Mouse (Mus musculus): ENCODE measurements around the gene Lrrc71. TPM values are rescaled to one million over a fixed set of nuclear protein-coding genes. Genes with fewer than 3 reads are reported as not detected.
A peak's percentile ranks its signal among the peaks of the same experiment; 100 is the strongest.

The Lrrc71 gene
- polyA plus RNA-seq, 1 experiment from 2014 or later, result 0.92 TPM

DNA sequence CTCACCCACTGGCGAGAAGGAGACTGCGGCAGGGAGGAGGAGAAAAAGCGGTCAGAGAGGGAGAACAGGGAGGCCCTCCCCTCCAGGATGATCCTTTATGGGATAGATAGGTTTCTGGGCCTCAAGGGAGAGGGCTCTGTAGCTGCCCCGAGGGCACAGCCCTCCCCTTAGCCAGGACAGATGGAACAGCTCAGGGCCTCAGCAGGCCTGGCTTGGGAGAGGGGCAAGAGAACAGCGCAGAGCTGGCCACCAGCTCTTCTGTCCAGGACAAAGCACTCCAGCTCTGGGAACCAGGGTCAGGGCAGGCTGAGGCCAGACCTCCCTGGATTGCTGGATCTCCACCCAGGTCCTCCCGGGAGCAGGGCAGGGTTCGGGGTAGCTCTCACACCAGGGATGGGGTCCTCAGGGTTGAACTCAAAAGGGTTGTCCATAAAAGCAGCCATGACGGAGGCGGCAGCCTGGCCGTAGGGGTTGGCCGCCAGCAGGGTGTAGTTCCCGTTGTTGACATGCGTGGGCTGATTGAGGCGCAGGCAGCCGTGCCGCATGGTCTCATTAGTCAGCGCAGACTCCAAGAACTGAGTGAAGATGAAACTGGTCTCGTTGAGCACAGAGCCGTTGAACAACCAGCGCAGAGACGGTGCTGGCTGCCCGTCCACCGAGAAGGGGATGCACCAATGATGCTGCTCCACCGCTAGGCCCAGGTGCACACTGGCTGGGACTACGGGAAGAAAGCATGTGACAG lies 35.0 kb upstream of the Lrrc71 start:
- WGBS, result 87% methylated on average over 25 of the region's 25 CpGs
- Histone ChIP-seq H3K36me3 (ENCODE audit: control insufficient read depth, insufficient read depth) (no peaks in the 10 kb centered on the region), H3K9me3 (ENCODE audit: control insufficient read depth, low read length) (no peaks in the 10 kb centered on the region), H3K27ac (ENCODE audit: low read length) (no peak overlapping the region), H3K4me2 (ENCODE audit: low read length) (no peak overlapping the region), H3K27me3 (replicated peaks; ENCODE audit: control insufficient read depth, insufficient read depth, low read length) (no peaks in the 10 kb centered on the region), H3K9ac (replicated peaks; ENCODE audit: low read depth, low read length) (no peak overlapping the region), H3K4me1 (replicated peaks; ENCODE audit: control insufficient read depth, insufficient read depth, low read length) (no peaks in the 10 kb centered on the region), H3K4me3 (replicated peaks; ENCODE audit: low read length) (no peak overlapping the region)
- no peak for ATAC-seq

DNA sequence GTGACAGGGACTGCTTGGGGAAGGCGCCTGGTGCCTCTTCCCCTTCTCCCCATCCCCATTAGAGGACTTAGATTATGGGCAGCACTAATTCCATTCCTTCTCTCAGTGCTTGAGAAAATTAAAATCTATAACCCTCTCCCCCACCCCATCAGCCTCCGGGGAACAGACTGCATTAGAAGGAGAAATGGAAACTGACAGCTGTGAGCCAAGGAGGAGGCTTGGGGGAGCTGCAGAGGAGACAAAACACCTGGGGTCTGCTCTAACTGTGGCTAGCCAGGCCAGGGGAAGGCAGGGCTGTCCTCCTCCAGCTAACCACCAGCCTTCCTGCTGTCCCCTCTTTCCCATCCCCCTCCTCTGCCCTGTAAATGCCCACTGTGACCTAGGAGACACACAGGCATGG lies 30.7 kb upstream of the Lrrc71 start:
- Histone ChIP-seq H3K4me2 (ENCODE audit: low read length) (no peak overlapping the region), H3K36me3 (ENCODE audit: control insufficient read depth, insufficient read depth) (no peaks in the 10 kb centered on the region), H3K9ac (replicated peaks; ENCODE audit: low read depth, low read length) (no peak overlapping the region), H3K4me1 (replicated peaks; ENCODE audit: control insufficient read depth, insufficient read depth, low read length) (no peaks in the 10 kb centered on the region), H3K4me3 (replicated peaks; ENCODE audit: low read length) (no peak overlapping the region), H3K27me3 (replicated peaks; ENCODE audit: control insufficient read depth, insufficient read depth, low read length) (no peaks in the 10 kb centered on the region), H3K27ac (ENCODE audit: low read length) (no peak overlapping the region), H3K9me3 (ENCODE audit: control insufficient read depth, low read length) (no peaks in the 10 kb centered on the region)
- no peak for ATAC-seq
- 46% methylated on average over 2 of the region's 2 CpGs for WGBS

DNA sequence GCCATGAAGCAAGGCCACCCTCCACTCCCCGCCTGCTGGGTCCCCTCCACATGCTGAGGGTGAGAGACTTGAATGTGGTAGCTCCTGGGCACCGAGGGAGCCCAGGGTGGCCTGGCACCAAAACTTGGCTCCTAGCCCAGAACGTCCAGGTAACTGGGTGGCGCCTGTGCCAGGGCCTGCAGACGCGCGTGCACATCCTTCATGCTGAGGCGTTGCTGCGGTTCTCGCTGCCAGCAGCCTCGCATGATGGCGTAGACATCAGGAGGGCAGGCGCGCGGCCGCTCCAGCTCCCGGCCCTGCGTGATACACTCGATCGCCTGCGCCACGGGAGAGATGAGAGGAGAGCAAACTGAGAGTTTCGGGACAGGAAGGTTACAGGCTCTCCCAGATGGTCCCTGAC lies 29.9 kb upstream of the Lrrc71 start:
- Histone ChIP-seq H3K4me3 (replicated peaks; ENCODE audit: low read length) (no peak overlapping the region), H3K27ac (ENCODE audit: low read length) (no peak overlapping the region), H3K36me3 (ENCODE audit: control insufficient read depth, insufficient read depth) (no peaks in the 10 kb centered on the region), H3K9ac (replicated peaks; ENCODE audit: low read depth, low read length) (no peak overlapping the region), H3K9me3 (ENCODE audit: control insufficient read depth, low read length) (no peaks in the 10 kb centered on the region), H3K4me2 (ENCODE audit: low read length) (no peak overlapping the region), H3K27me3 (replicated peaks; ENCODE audit: control insufficient read depth, insufficient read depth, low read length) (no peaks in the 10 kb centered on the region), H3K4me1 (replicated peaks; ENCODE audit: control insufficient read depth, insufficient read depth, low read length) (no peaks in the 10 kb centered on the region)
- ATAC-seq, result peak; percentile 45; the same call in 1 of the 2 replicates
- WGBS, result 49% methylated on average over 23 of the region's 23 CpGs

DNA sequence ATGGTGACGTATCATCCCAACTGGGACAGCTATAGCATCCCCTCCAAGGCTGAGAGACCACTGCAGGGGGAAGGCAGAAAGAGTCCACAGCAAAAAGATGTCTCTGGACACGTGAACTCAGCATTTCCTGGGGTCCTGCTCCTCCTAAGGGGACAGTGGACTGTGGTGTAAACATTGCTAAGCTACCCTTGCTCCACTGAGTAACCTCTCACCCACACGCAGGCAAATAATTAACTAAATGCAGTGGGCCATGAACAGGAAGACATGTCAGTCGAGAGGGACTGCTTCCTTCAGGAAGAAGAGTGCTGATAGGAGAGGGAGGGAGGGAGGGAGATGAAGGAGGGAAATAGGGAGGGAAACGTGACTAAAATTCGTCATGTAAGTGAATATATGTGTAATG lies 22.7 kb upstream of the Lrrc71 start:
- peaks cover 4% of the 10 kb centered on the region; the same call in 1 of the 2 replicates for H3K4me1 ChIP-seq (replicated peaks; ENCODE audit: control insufficient read depth, insufficient read depth, low read length)
- no peaks in the 10 kb centered on the region for H3K9me3 ChIP-seq (ENCODE audit: control insufficient read depth, low read length)
- H3K4me3 ChIP-seq (replicated peaks; ENCODE audit: low read length), result no peak overlapping the region
- H3K36me3 ChIP-seq (ENCODE audit: control insufficient read depth, insufficient read depth), result no peaks in the 10 kb centered on the region
- 57% methylated on average over 6 of the region's 6 CpGs for WGBS
- no peak overlapping the region for H3K27ac ChIP-seq (ENCODE audit: low read length)
- no peak overlapping the region for H3K4me2 ChIP-seq (ENCODE audit: low read length)
- no peak for ATAC-seq
- H3K9ac ChIP-seq (replicated peaks; ENCODE audit: low read depth, low read length), result no peak overlapping the region
- H3K27me3 ChIP-seq (replicated peaks; ENCODE audit: control insufficient read depth, insufficient read depth, low read length), result peaks cover 11% of the 10 kb centered on the region; the same call in 1 of the 2 replicates

DNA sequence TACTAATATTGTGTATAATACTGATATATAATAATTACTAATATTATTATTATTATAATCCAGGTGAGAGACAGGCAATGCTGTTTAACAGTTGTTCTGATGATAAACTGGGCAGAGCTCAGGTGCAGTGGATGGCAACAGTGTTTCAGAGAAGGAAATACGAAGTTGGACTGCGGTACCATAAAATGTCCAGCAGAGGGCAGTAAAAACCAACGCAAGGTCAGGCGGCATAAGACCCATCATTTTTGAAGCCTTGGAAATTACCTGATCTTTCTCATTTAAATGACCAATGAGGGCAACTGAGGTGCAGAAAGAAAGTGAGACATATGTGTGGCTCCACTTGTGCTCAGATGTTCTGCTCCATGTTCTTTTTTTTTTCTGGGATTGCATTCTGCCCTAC lies 21.9 kb upstream of the Lrrc71 start:
- Histone ChIP-seq H3K36me3 (ENCODE audit: control insufficient read depth, insufficient read depth) (no peaks in the 10 kb centered on the region), H3K27me3 (replicated peaks; ENCODE audit: control insufficient read depth, insufficient read depth, low read length) (peaks cover 11% of the 10 kb centered on the region; the same call in 1 of the 2 replicates), H3K4me2 (ENCODE audit: low read length) (no peak overlapping the region), H3K4me3 (replicated peaks; ENCODE audit: low read length) (no peak overlapping the region), H3K4me1 (replicated peaks; ENCODE audit: control insufficient read depth, insufficient read depth, low read length) (peaks cover 4% of the 10 kb centered on the region; the same call in 1 of the 2 replicates), H3K9ac (replicated peaks; ENCODE audit: low read depth, low read length) (no peak overlapping the region), H3K9me3 (ENCODE audit: control insufficient read depth, low read length) (no peaks in the 10 kb centered on the region), H3K27ac (ENCODE audit: low read length) (no peak overlapping the region)
- ATAC-seq, result no peak
- 0% methylated on average over 4 of the region's 4 CpGs for WGBS

DNA sequence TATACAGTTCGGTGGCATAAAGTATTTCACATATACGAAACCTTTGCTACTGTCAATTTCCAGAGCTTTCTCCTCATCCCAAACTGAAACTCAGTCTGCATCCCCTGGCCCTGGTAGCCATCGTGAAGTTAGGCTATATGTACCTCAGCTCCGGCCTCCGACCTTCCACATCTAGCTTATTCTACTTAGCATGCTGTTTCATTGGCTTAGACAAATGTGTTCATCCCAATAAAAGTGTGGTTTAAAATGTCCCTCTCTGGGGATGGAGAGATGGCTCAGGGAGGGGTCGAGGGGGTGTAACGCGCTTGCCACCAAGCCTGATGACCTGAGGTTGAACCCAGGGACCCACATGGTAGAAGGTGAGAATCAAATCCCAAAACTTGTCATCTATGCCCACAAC lies 21.1 kb upstream of the Lrrc71 start:
- Histone ChIP-seq H3K9me3 (ENCODE audit: control insufficient read depth, low read length) (no peaks in the 10 kb centered on the region), H3K4me1 (replicated peaks; ENCODE audit: control insufficient read depth, insufficient read depth, low read length) (peaks cover 4% of the 10 kb centered on the region; the same call in 1 of the 2 replicates), H3K4me2 (ENCODE audit: low read length) (no peak overlapping the region), H3K4me3 (replicated peaks; ENCODE audit: low read length) (no peak overlapping the region), H3K27me3 (replicated peaks; ENCODE audit: control insufficient read depth, insufficient read depth, low read length) (peaks cover 11% of the 10 kb centered on the region; the same call in 1 of the 2 replicates), H3K27ac (ENCODE audit: low read length) (no peak overlapping the region), H3K9ac (replicated peaks; ENCODE audit: low read depth, low read length) (no peak overlapping the region), H3K36me3 (ENCODE audit: control insufficient read depth, insufficient read depth) (no peaks in the 10 kb centered on the region)
- WGBS, result 79% methylated on average over 8 of the region's 8 CpGs
- ATAC-seq, result no peak

DNA sequence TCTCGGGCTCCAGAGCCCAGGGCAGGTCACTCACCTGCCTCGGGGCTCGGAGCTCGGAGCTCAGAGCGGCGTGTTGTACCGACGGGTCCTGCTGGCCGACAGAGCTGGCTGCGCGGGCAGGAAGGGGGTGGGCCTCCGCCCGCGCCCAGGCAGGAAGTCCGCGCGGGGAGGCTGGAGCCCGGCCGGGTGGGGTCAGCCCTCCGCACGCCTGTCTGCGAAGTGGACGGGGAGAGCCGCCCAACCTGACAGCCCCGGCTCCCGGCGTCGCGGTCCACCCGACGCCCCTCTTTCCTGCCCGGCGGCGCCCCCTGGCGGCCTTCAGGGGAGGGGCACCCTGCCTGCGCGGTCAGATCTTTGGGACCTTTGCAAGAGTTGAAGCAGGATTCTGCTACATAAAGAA lies 20.4 kb upstream of the Lrrc71 start:
- 3% methylated on average over 34 of the region's 37 CpGs for WGBS
- Histone ChIP-seq H3K4me1 (replicated peaks; ENCODE audit: control insufficient read depth, insufficient read depth, low read length) (peaks cover 7% of the 10 kb centered on the region; the same call in 1 of the 2 replicates), H3K4me2 (ENCODE audit: low read length) (peak overlapping the region; percentile 31), H3K4me3 (replicated peaks; ENCODE audit: low read length) (peak overlapping the region; percentile 31), H3K9me3 (ENCODE audit: control insufficient read depth, low read length) (no peaks in the 10 kb centered on the region), H3K36me3 (ENCODE audit: control insufficient read depth, insufficient read depth) (no peaks in the 10 kb centered on the region), H3K9ac (replicated peaks; ENCODE audit: low read depth, low read length) (no peak overlapping the region), H3K27me3 (replicated peaks; ENCODE audit: control insufficient read depth, insufficient read depth, low read length) (peaks cover 11% of the 10 kb centered on the region; the same call in 1 of the 2 replicates), H3K27ac (ENCODE audit: low read length) (no peak overlapping the region)
- peak; percentile 29; the same call in 1 of the 2 replicates for ATAC-seq

DNA sequence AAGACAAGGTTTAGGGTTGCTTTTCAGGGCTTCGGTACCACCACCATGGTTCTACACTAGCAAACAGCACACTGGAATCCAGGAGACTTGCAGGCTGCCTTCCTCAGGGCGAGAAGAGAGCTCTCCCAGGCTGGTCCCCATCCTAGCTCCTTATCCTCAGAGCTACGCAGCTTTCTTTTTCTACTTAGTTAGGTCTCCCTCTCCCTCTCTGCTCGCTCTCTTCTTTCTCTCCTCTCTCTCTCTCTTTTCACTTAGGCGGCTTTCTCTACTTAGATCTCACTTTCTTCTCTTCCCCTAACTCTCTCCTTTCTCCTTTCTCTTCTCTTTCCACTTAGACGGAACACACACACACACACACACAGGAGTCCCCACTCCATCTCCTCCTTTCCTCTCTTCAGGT lies 20.0 kb upstream of the Lrrc71 start:
- peak overlapping the region; percentile 31; the same call in 1 of the 2 replicates for H3K4me2 ChIP-seq (ENCODE audit: low read length)
- H3K27ac ChIP-seq (ENCODE audit: low read length), result no peak overlapping the region
- no peaks in the 10 kb centered on the region for H3K36me3 ChIP-seq (ENCODE audit: control insufficient read depth, insufficient read depth)
- peak overlapping the region; percentile 31; the same call in 1 of the 2 replicates for H3K4me3 ChIP-seq (replicated peaks; ENCODE audit: low read length)
- H3K4me1 ChIP-seq (replicated peaks; ENCODE audit: control insufficient read depth, insufficient read depth, low read length), result peaks cover 7% of the 10 kb centered on the region; the same call in 1 of the 2 replicates
- H3K9me3 ChIP-seq (ENCODE audit: control insufficient read depth, low read length), result no peaks in the 10 kb centered on the region
- WGBS, result 56% methylated on average over 6 of the region's 6 CpGs
- peaks cover 11% of the 10 kb centered on the region; the same call in 1 of the 2 replicates for H3K27me3 ChIP-seq (replicated peaks; ENCODE audit: control insufficient read depth, insufficient read depth, low read length)
- no peak overlapping the region for H3K9ac ChIP-seq (replicated peaks; ENCODE audit: low read depth, low read length)
- ATAC-seq, result no peak

DNA sequence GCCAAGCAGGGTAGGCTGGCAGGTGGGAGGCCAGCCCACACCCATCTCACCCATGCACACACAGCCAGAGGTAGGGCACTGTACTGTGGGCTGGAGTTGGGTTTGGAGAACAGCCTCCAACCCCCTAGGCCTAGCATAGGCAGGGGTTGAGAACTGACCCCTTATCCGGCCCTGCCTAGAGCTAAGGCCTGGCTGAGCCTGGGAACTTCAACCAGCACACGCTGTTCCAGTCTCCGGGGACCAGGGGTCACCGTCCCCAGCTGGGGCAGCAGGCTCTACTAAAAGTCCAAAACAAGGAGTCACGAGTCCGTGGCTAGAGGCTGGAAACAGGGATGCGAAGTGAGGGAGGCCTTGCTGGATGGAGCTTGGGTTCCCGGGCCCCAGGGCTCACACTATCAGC lies 19.3 kb upstream of the Lrrc71 start:
- no peak for ATAC-seq
- Histone ChIP-seq H3K36me3 (ENCODE audit: control insufficient read depth, insufficient read depth) (no peaks in the 10 kb centered on the region), H3K27ac (ENCODE audit: low read length) (no peak overlapping the region), H3K4me3 (replicated peaks; ENCODE audit: low read length) (peak overlapping the region; percentile 2; the same call in 1 of the 2 replicates), H3K4me1 (replicated peaks; ENCODE audit: control insufficient read depth, insufficient read depth, low read length) (peaks cover 7% of the 10 kb centered on the region; the same call in 1 of the 2 replicates), H3K9ac (replicated peaks; ENCODE audit: low read depth, low read length) (no peak overlapping the region), H3K27me3 (replicated peaks; ENCODE audit: control insufficient read depth, insufficient read depth, low read length) (peaks cover 11% of the 10 kb centered on the region; the same call in 1 of the 2 replicates), H3K9me3 (ENCODE audit: control insufficient read depth, low read length) (no peaks in the 10 kb centered on the region), H3K4me2 (ENCODE audit: low read length) (peak overlapping the region; percentile 8; the same call in 1 of the 2 replicates)
- 69% methylated on average over 8 of the region's 8 CpGs for WGBS
